Mouse (Mus musculus) bone marrow, adult 2 months (tissue): Measurements from ENCODE around the gene Rcsd1.

Source experiments
- CTCF ChIP-seq: fragments of 200-500 bp; IDR thresholded peaks from 2 replicates; pipeline ENCODE4 v1.5.1; 2011; ENCODE audit warnings: low read length, control low read depth; ENCODE audit not compliant: control insufficient read depth, insufficient read depth
- POLR2A ChIP-seq: fragments of 200-500 bp; IDR thresholded peaks from 2 replicates; pipeline ENCODE4 v1.6.1; 2011; ENCODE audit warnings: low read depth, mild to moderate bottlenecking, control low read depth, low read length, borderline replicate concordance; ENCODE audit not compliant: control insufficient read depth

DNA sequence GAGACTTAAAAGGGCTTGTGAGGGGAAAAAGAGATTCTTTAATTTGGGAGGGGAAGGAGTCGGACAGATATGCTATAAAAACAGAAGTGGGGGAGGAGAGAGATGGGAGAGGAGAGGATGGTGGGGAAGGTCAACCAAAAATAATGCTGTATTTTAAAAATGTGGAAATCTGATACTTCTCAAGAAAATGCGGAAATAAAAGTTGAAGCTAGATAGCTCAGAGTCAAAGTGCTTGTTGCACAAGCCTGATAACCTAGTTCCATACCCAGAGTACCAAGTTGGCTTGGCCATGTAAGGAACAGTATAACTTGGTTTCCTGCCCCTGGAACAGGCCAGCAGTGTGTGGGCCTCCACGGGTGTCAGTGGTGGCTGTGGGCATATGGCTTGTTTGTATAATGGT is 94.8 kb downstream of the Rcsd1 start:
- TF ChIP-seq CTCF (no peak), POLR2A (no peak)
